ENCODE assay signal across 8 mouse cellular contexts in the genomic region with DNA sequence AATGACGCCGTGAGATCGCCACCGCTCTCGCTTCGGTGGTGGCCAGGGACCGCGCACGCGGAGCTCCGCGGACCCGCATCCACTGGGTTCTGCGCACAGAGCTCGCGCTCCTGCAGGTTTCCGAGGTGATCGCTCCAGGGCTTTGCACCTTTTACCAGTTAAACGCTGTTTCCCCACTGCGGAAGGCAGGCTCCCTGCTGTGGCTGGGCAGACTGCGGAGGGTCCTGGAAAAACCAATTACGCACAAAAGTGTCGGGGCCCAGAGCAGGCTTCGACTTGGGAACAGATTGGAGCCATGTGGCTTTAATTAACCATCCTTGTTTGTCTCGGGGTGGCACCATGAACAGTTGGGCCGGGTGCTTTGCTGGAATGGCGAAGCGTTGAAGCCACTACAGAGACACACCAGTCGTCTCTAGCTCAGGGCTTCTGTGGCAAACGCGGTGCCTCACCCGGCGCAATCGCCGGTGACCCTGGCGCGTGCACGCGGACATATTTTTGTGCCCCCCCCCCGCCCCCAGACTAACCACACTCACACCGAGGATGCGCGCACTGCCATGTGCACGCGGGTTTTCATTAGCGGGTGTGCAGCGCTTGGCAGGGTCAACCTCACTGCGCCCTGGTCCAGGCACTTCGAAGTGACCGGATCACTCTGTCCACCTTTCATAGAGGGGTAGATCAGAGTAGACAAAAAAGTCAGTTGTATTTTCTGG. TPM values are rescaled to one million over a fixed set of nuclear protein-coding genes. Genes with fewer than 3 reads are reported as not detected.
A peak's percentile ranks its signal among the peaks of the same experiment; 100 is the strongest.
DNase-seq lines count a peak whose midpoint lies in the region; ATAC-seq and TF ChIP-seq lines count a peak whose summit lies in the region.

No protein-coding gene starts in this region.

- intact Hi-C loops in left cerebral cortex, adult 2 months (cut with DNase I): no loop called here

- no peak for ATAC-seq in neural tube, embryonic 11.5 days (ENCODE audit: insufficient read depth, low FRiP score, low TSS enrichment)
- no peak for ATAC-seq in megakaryocyte progenitor cell, adult 5-6 weeks (replicated peaks; ENCODE audit: poor library complexity)

- TF ChIP-seq CTCF in testis, adult 2 months (IDR thresholded peaks at IDR 0.05; ENCODE audit: control insufficient read depth, insufficient read depth, insufficient replicate concordance, low read depth, low read length): no peak
- TF ChIP-seq CTCF in left cerebral cortex, adult 2 months (IDR thresholded peaks at IDR 0.05): no peak

- H3K9me3 ChIP-seq in neural tube, embryonic 11.5 days (ENCODE audit: control insufficient read depth, low read length): no peaks in the 10 kb centered on the region

- H3K4me3 ChIP-seq in testis, adult 2 months (ENCODE audit: control insufficient read depth, low read depth, low read length): peak overlapping the region; percentile 52
- H3K4me3 ChIP-seq in left cerebral cortex, adult 2 months: peak overlapping the region; percentile 53
- H3K4me3 ChIP-seq in neural tube, embryonic 11.5 days (ENCODE audit: low read depth, low read length): peak overlapping the region; percentile 48

- H3K9ac ChIP-seq in neural tube, embryonic 11.5 days (ENCODE audit: low read length): peak overlapping the region; percentile 48

- TF ChIP-seq POLR2A in testis, adult 2 months (IDR thresholded peaks at IDR 0.05; ENCODE audit: control insufficient read depth, low read depth, low read length): no peak

- no peaks in the 10 kb centered on the region for H3K27me3 ChIP-seq in testis, adult 2 months (ENCODE audit: control insufficient read depth, insufficient read depth, low read length)
- peaks cover 36% of the 10 kb centered on the region for H3K27me3 ChIP-seq in neural tube, embryonic 11.5 days (ENCODE audit: control insufficient read depth, insufficient read depth, low read length)

- peak; percentile 48 to 80 for DNase-seq in adrenal gland, adult (ENCODE audit: inconsistent age in 2 of 2, low spot score in 1 of 2)
- DNase-seq in adrenal gland, postnatal 4 days (ENCODE audit: low spot score in 2 of 2): no peak
- no peak for DNase-seq in testis, postnatal 10 days (ENCODE audit: low spot score)
- DNase-seq in heart, postnatal 4 days: peak; percentile 43
- peak; percentile 19 to 45 for DNase-seq in left cerebral cortex, adult 2 months (ENCODE audit: extremely low spot score in 1 of 2, low spot score in 2 of 2)
- DNase-seq in neural tube, embryonic 11.5 days (ENCODE audit: low spot score): peak; percentile 52

- no peaks in the 10 kb centered on the region for H3K36me3 ChIP-seq in testis, adult 2 months (ENCODE audit: control insufficient read depth, insufficient read depth, low read length)
- H3K36me3 ChIP-seq in neural tube, embryonic 11.5 days (ENCODE audit: control insufficient read depth, insufficient read depth, low read length): no peaks in the 10 kb centered on the region

- WGBS in neural tube, embryonic 11.5 days: under 1% methylated on average over 50 of the region's 50 CpGs

- peaks cover 8% of the 10 kb centered on the region for H3K4me1 ChIP-seq in testis, adult 2 months (ENCODE audit: control insufficient read depth, insufficient read depth, low read length)
- peaks cover 8% of the 10 kb centered on the region; the same call in 1 of the 2 replicates for H3K4me1 ChIP-seq in neural tube, embryonic 11.5 days (ENCODE audit: control insufficient read depth, insufficient read depth, low read length)

- no peak overlapping the region; the same call in 1 of the 2 replicates for H3K27ac ChIP-seq in testis, adult 2 months (ENCODE audit: control insufficient read depth, insufficient read depth, low read depth, low read length)
- H3K27ac ChIP-seq in left cerebral cortex, adult 2 months: peak overlapping the region; percentile 36; the same call in 1 of the 2 replicates
- H3K27ac ChIP-seq in neural tube, embryonic 11.5 days (ENCODE audit: low read depth, low read length): 0 out of 2 replicates have a peak overlapping the region, but pooled peaks have one; percentile 34

- peak overlapping the region; percentile 35 for H3K4me2 ChIP-seq in neural tube, embryonic 11.5 days (ENCODE audit: low read depth)

RNA-seq across cellular contexts. Expression of gene Lamb1, which starts 0.8 kb away (rescaled TPM):
- total RNA-seq in adrenal gland, postnatal 4 days (2021): 100 to 1,000 TPM; 236 to 271 TPM
- polyA plus RNA-seq in testis, adult 2 months (2012; rRNA removed): 3.2 and 3.8 TPM in 2 replicates
- total RNA-seq in heart, postnatal 4 days (2021): 100 to 1,000 TPM; 266 to 279 TPM
- 10 to 100 TPM; 16.8 to 17.1 TPM for total RNA-seq in left cerebral cortex, adult 2 months (2021)
- polyA plus RNA-seq in neural tube, embryonic 11.5 days (2014; fragmentation: Nextera tagmentation; extraction: Ambion mirVana): 30.3 and 32.4 TPM in 2 replicates
- 0.07 TPM in 1 of 2 replicates, not detected in the other for total RNA-seq in megakaryocyte progenitor cell, adult 5-6 weeks (2015)
- total RNA-seq in megakaryocyte progenitor cell, adult 5-6 weeks (2017): not detected in 2 replicates

RNA-seq across cellular contexts. Expression of gene Gm6993, which starts 25.3 kb away (rescaled TPM):
- total RNA-seq in adrenal gland, postnatal 4 days (2021): not detected
- not detected in 2 replicates for polyA plus RNA-seq in testis, adult 2 months (2012; rRNA removed)
- total RNA-seq in heart, postnatal 4 days (2021): not detected
- not detected for total RNA-seq in left cerebral cortex, adult 2 months (2021)
- not detected in 2 replicates for polyA plus RNA-seq in neural tube, embryonic 11.5 days (2014; fragmentation: Nextera tagmentation; extraction: Ambion mirVana)
- total RNA-seq in megakaryocyte progenitor cell, adult 5-6 weeks (2015): not detected in 2 replicates
- not detected in 2 replicates for total RNA-seq in megakaryocyte progenitor cell, adult 5-6 weeks (2017)

Comparison
In these comparisons a context has a peak if more than half of its experiments do, and no peak if none do; other contexts are left out.
1. DNase-seq: peak in adrenal gland, adult (2 of 2), heart, postnatal 4 days (single experiment), left cerebral cortex, adult 2 months (2 of 2) and neural tube, embryonic 11.5 days (single experiment); none in adrenal gland, postnatal 4 days (0 of 2) and testis, postnatal 10 days (single experiment).
2. RNA of gene Lamb1, which starts 0.8 kb away (total RNA-seq): 266 to 279 TPM in heart, postnatal 4 days, 236 to 271 TPM in adrenal gland, postnatal 4 days and 16.8 to 17.1 TPM in left cerebral cortex, adult 2 months; 0.07 TPM in megakaryocyte progenitor cell, adult 5-6 weeks; every median in the first group is over 10 times any median in the second.
3. Peak in every context shown above with its lines, with median percentiles within 50 percentile points of each other: H3K4me3 ChIP-seq.